9 mouse cellular contexts compared by ENCODE assay signal in the genomic region with DNA sequence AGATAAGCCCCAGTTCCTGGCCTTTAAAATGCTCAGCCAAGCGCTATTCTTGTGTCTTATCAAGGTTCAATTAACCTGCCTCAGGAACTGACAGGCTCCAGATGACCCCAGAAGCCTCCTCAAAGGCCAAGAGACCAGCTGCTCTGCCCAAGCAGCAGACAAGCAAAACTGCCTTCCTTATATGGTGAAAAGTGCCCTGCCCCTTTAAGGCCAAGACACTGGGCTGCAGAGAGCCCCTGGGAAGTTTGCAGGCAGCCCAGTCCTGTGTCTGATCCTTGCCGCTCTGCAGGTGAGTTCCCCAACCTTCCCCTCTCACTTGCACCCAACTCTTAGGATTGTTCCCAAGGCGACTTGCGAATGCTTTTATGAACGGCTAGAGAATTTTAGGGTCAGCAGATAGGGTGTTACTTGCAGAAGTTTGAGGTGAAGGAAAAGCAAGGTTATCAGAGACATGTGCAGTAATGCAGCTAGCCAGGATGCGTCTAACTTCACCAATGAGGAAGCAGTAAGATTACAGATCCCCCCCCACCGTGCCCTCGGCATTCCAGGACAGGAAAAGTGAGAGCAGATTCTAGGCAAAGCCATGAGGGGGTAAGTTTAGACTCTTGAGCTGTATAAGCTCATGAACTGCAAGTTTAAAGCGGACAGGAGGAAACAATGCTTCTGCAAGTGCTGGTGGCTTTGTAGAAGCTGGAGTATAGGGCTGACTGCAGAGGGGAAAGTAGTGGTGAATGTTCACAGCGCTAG.
A peak's percentile ranks its signal among the peaks of the same experiment; 100 is the strongest.
DNase-seq lines count a peak whose midpoint lies in the region; ATAC-seq and TF ChIP-seq lines count a peak whose summit lies in the region.
"Had no signal": no experiment of that assay in that cellular context is flagged by ENCODE, and none has a peak within 500 bp of the region (broad histone marks: within the 10 kb centered on the region; RNA-seq: fewer than 3 reads in every experiment).

No protein-coding gene starts in this region.

- H3K9ac ChIP-seq in liver, embryonic 12.5 days, result no peak overlapping the region
- no peak overlapping the region for H3K9ac ChIP-seq in liver, postnatal 0 days (replicated peaks)
- peak overlapping the region; percentile 45 for H3K9ac ChIP-seq in heart, embryonic 15.5 days
- no peak overlapping the region for H3K9ac ChIP-seq in neural tube, embryonic 12.5 days

- peak overlapping the region; percentile 47 for H3K4me2 ChIP-seq in liver, embryonic 12.5 days
- no peak overlapping the region; the same call in 1 of the 2 replicates for H3K4me2 ChIP-seq in liver, postnatal 0 days (ENCODE audit: low read depth, low read length)
- H3K4me2 ChIP-seq in heart, embryonic 15.5 days, result peak overlapping the region; percentile 61
- peak overlapping the region; percentile 52 for H3K4me2 ChIP-seq in neural tube, embryonic 12.5 days (replicated peaks)

- DNase-seq in liver, postnatal 0 days, result no peak
- DNase-seq in kidney, postnatal 10 days, result peak; percentile 62
- no peak for DNase-seq in gastrocnemius, postnatal 10 days
- DNase-seq in frontal cortex, postnatal 10 days (ENCODE audit: low spot score in 2 of 2), result no peak

- TF ChIP-seq CTCF in liver, postnatal 0 days (IDR thresholded peaks at IDR 0.05; ENCODE audit: low read depth), result no peak

- TF ChIP-seq EP300 in liver, postnatal 0 days (IDR thresholded peaks at IDR 0.05; ENCODE audit: low read depth), result no peak

- H3K27me3 ChIP-seq in liver, embryonic 12.5 days (replicated peaks), result 0 out of 2 replicates have a peak, but pooled peaks cover 3% of the 10 kb centered on the region
- no peaks in the 10 kb centered on the region for H3K27me3 ChIP-seq in liver, postnatal 0 days (ENCODE audit: insufficient read depth, low read length)
- H3K27me3 ChIP-seq in heart, embryonic 15.5 days, result no peaks in the 10 kb centered on the region
- H3K27me3 ChIP-seq in neural tube, embryonic 12.5 days (replicated peaks), result no peaks in the 10 kb centered on the region
- H3K27me3 ChIP-seq: CH12.LX had no signal

- 7% methylated on average over 10 of the region's 10 CpGs for WGBS in liver, embryonic 12.5 days (ENCODE audit: insufficient replicate concordance)
- WGBS in liver, postnatal 0 days (ENCODE audit: insufficient replicate concordance), result 6% methylated on average over 10 of the region's 10 CpGs
- WGBS in heart, embryonic 15.5 days, result 3% methylated on average over 10 of the region's 10 CpGs
- 2% methylated on average over 10 of the region's 10 CpGs for WGBS in neural tube, embryonic 12.5 days

- peak overlapping the region; percentile 25 for H3K4me3 ChIP-seq in liver, embryonic 12.5 days
- no peak overlapping the region for H3K4me3 ChIP-seq in liver, postnatal 0 days (ENCODE audit: low read depth, low read length)
- peak overlapping the region; percentile 56 for H3K4me3 ChIP-seq in heart, embryonic 15.5 days
- H3K4me3 ChIP-seq in neural tube, embryonic 12.5 days, result peak overlapping the region; percentile 9; the same call in 1 of the 2 replicates

- ATAC-seq in liver, embryonic 12.5 days, result no peak
- ATAC-seq in liver, postnatal 0 days, result no peak
- peak; percentile 72; the same call in 1 of the 2 replicates for ATAC-seq in heart, embryonic 15.5 days (replicated peaks; ENCODE audit: insufficient number of reproducible peaks, insufficient read depth, low FRiP score, low read depth)
- ATAC-seq in neural tube, embryonic 12.5 days (ENCODE audit: low FRiP score, low read depth), result no peak
- ATAC-seq in inflammation-experienced regulatory T-cells, adult 6 months, result no peak

- no peaks in the 10 kb centered on the region for H3K4me1 ChIP-seq in liver, embryonic 12.5 days
- H3K4me1 ChIP-seq in liver, postnatal 0 days (ENCODE audit: insufficient read depth), result no peaks in the 10 kb centered on the region
- H3K4me1 ChIP-seq in heart, embryonic 15.5 days (replicated peaks), result peaks cover 25% of the 10 kb centered on the region
- H3K4me1 ChIP-seq in neural tube, embryonic 12.5 days, result peaks cover 13% of the 10 kb centered on the region; the same call in 1 of the 2 replicates

- no peak overlapping the region for H3K27ac ChIP-seq in liver, embryonic 12.5 days
- H3K27ac ChIP-seq in liver, postnatal 0 days (ENCODE audit: low read depth), result no peak overlapping the region
- peak overlapping the region; percentile 88 for H3K27ac ChIP-seq in heart, embryonic 15.5 days
- no peak overlapping the region for H3K27ac ChIP-seq in neural tube, embryonic 12.5 days

- H3K36me3 ChIP-seq in liver, embryonic 12.5 days, result no peaks in the 10 kb centered on the region
- no peaks in the 10 kb centered on the region for H3K36me3 ChIP-seq in liver, postnatal 0 days (replicated peaks; ENCODE audit: insufficient read depth, low read length)
- H3K36me3 ChIP-seq in heart, embryonic 15.5 days, result no peaks in the 10 kb centered on the region
- no peaks in the 10 kb centered on the region for H3K36me3 ChIP-seq in neural tube, embryonic 12.5 days

- H3K9me3 ChIP-seq in liver, embryonic 12.5 days (replicated peaks), result no peaks in the 10 kb centered on the region
- H3K9me3 ChIP-seq in liver, postnatal 0 days (ENCODE audit: low read length), result no peaks in the 10 kb centered on the region
- H3K9me3 ChIP-seq in heart, embryonic 15.5 days (replicated peaks), result no peaks in the 10 kb centered on the region
- H3K9me3 ChIP-seq in neural tube, embryonic 12.5 days, result no peaks in the 10 kb centered on the region
